Mouse (Mus musculus) liver, postnatal 0 days (tissue): ENCODE results near the gene Rbm20.

ENCODE experiments used
- CTCF ChIP-seq: sonication (generic); IDR thresholded peaks from 2 replicates; pipeline ENCODE4 v1.5.1; 2016; ENCODE audit warnings: antibody characterized with exemption, low read depth
- EP300 ChIP-seq: IDR thresholded peaks from 2 replicates; pipeline ENCODE4 v1.6.1; 2016; ENCODE audit warnings: antibody characterized with exemption, low read depth, mild to moderate bottlenecking

DNA sequence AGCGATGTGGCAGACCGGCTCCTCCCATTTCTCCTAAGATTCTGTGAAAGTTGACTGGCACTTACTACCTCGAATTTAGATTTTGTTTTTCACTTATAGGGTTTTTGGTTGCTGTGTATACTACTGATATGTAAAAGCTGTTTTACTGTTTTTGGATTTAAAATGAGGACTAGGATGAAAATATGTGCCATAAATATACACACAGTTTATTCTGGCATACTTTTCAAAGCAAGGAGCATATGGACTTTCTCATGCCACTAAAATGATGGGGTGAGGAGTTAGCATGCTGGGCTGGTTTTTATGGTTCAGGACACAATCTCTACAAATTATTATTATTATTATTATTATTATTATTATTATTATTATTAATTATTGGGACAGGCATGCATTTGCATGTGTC is 133.5 kb downstream of the Rbm20 start:
- no peak for TF ChIP-seq CTCF
- TF ChIP-seq EP300, result no peak
